Mouse (Mus musculus) CH12.LX (cell line): ENCODE measurements at regions not wholly inside any gene's neighbourhood (a gene's known extent, or its start where the extent isn't known, plus 50 kb on each side); places are given as distances from the start of the nearest gene placed in this dataset.

Experiments
- DNase-seq: peaks from one replicate; pipeline ENCODE4 v3.0.0-alpha.2; 2013; ENCODE audit errors: extremely low read depth
- H3K27ac ChIP-seq: 2 replicates; pipeline ENCODE4 v1.5.1; 2012; ENCODE audit warnings: low read depth, mild to moderate bottlenecking, control low read depth, moderate library complexity; ENCODE audit not compliant: insufficient read depth
- H3K27me3 ChIP-seq: replicated peaks from 2 replicates; pipeline ENCODE3; 2012; ENCODE audit warnings: inconsistent platforms
- H3K36me3 ChIP-seq, 2 experiments: replicated peaks in 1 of 2; 2 replicates each; pipeline versions ENCODE3 to v1.6.1; 2012; ENCODE audit warnings: inconsistent platforms in 1 of 2, low read length in 1 of 2, mild to moderate bottlenecking in 1 of 2, mixed read lengths in 1 of 2, moderate library complexity in 1 of 2; ENCODE audit not compliant: control insufficient read depth in 1 of 2, insufficient read depth in 1 of 2
- H3K4me1 ChIP-seq, 2 experiments: 2 replicates each; pipeline ENCODE4 v1.6.1; 2012; ENCODE audit warnings: inconsistent platforms in 1 of 2, moderate library complexity in 1 of 2; ENCODE audit not compliant: insufficient read depth in 2 of 2, control insufficient read depth in 1 of 2
- H3K4me2 ChIP-seq: 2 replicates; pipeline ENCODE4 v1.6.1; 2012; ENCODE audit warnings: low read depth, mild to moderate bottlenecking, control low read depth; ENCODE audit not compliant: poor library complexity, insufficient read depth, severe bottlenecking
- H3K4me3 ChIP-seq, 3 experiments: fragments of 150-350 bp in 1 of 3; sonication (generic) in 1 of 3; replicated peaks in 1 of 3; 2 replicates each; pipeline versions ENCODE3 to v1.5.1; 2011 to 2012; ENCODE audit warnings: low read depth in 2 of 3, low read length in 2 of 3, mild to moderate bottlenecking in 2 of 3, moderate library complexity in 2 of 3, control low read depth in 1 of 3, improper control_type of control experiment in 1 of 3, inconsistent platforms in 1 of 3, mixed read lengths in 1 of 3; ENCODE audit not compliant: poor library complexity in 1 of 3
- H3K79me2 ChIP-seq: replicated peaks from 2 replicates; pipeline ENCODE4 v1.6.1; 2012; ENCODE audit warnings: mild to moderate bottlenecking, moderate library complexity; ENCODE audit not compliant: control insufficient read depth, poor library complexity, insufficient read depth, severe bottlenecking; ENCODE audit errors: extremely low read depth
- H3K9ac ChIP-seq: 2 replicates; pipeline ENCODE4 v1.6.1; 2012; ENCODE audit warnings: low read depth, mild to moderate bottlenecking, control low read depth, moderate library complexity; ENCODE audit not compliant: insufficient read depth
- H3K9me3 ChIP-seq: replicated peaks from 2 replicates; pipeline ENCODE3; 2012; ENCODE audit warnings: low read length, inconsistent platforms, mixed read lengths
- CHD2 ChIP-seq: IDR thresholded peaks from 2 replicates; pipeline ENCODE4 v1.6.1; 2011; ENCODE audit warnings: low read length, improper control_type of control experiment
- ELF1 ChIP-seq: IDR thresholded peaks from 2 replicates; pipeline ENCODE4 v1.6.1; 2014; ENCODE audit warnings: low read depth, mild to moderate bottlenecking, inconsistent platforms, low read length, improper control_type of control experiment
- EP300 ChIP-seq: IDR thresholded peaks from 2 replicates; pipeline ENCODE4 v1.6.1; 2011; ENCODE audit warnings: low read length, improper control_type of control experiment
- ETS1 ChIP-seq: conservative IDR thresholded peaks from 2 replicates; pipeline ENCODE4 v1.6.1; 2012; ENCODE audit warnings: low read depth, mild to moderate bottlenecking, inconsistent platforms, low read length, improper control_type of control experiment, moderate library complexity
- GABPA ChIP-seq: IDR thresholded peaks from 2 replicates; pipeline ENCODE4 v1.6.1; 2012; ENCODE audit warnings: low read depth, low read length, improper control_type of control experiment, inconsistent platforms; ENCODE audit not compliant: insufficient replicate concordance
- HCFC1 ChIP-seq: IDR thresholded peaks from 2 replicates; pipeline ENCODE4 v1.6.1; 2012; ENCODE audit warnings: low read depth, mild to moderate bottlenecking, inconsistent platforms, low read length, improper control_type of control experiment
- JUN ChIP-seq: IDR thresholded peaks from 2 replicates; pipeline ENCODE4 v1.6.1; 2011; ENCODE audit warnings: low read depth, mild to moderate bottlenecking, low read length, improper control_type of control experiment, moderate library complexity; ENCODE audit not compliant: insufficient read depth
- JUND ChIP-seq: conservative IDR thresholded peaks from 2 replicates; pipeline ENCODE4 v1.6.1; 2011; ENCODE audit warnings: low read depth, low read length, improper control_type of control experiment
- MAFK ChIP-seq: IDR thresholded peaks from 2 replicates; pipeline ENCODE4 v1.6.1; 2011; ENCODE audit warnings: low read length, improper control_type of control experiment; ENCODE audit not compliant: insufficient replicate concordance
- MAZ ChIP-seq: IDR thresholded peaks from 2 replicates; pipeline ENCODE4 v1.6.1; 2012; ENCODE audit warnings: low read depth, mild to moderate bottlenecking, inconsistent platforms, low read length, improper control_type of control experiment, moderate library complexity
- MEF2A ChIP-seq: IDR thresholded peaks from 2 replicates; pipeline ENCODE4 v1.6.1; 2014; ENCODE audit warnings: low read depth, mild to moderate bottlenecking, inconsistent platforms, low read length, improper control_type of control experiment, borderline replicate concordance
- MXI1 ChIP-seq: IDR thresholded peaks from 2 replicates; pipeline ENCODE4 v1.6.1; 2011; ENCODE audit warnings: mild to moderate bottlenecking, low read depth, low read length, improper control_type of control experiment
- POLR2AphosphoS2 ChIP-seq: IDR thresholded peaks from 2 replicates; pipeline ENCODE4 v1.6.1; 2011; ENCODE audit warnings: low read depth, low read length, improper control_type of control experiment
- RCOR1 ChIP-seq: conservative IDR thresholded peaks from 2 replicates; pipeline ENCODE4 v1.6.1; 2012; ENCODE audit warnings: low read depth, mild to moderate bottlenecking, inconsistent platforms, low read length, improper control_type of control experiment
- SIN3A ChIP-seq: IDR thresholded peaks from 2 replicates; pipeline ENCODE4 v1.6.1; 2012; ENCODE audit warnings: low read length, improper control_type of control experiment, inconsistent platforms
- SMC3 ChIP-seq: IDR thresholded peaks from 2 replicates; pipeline ENCODE4 v1.6.1; 2011; ENCODE audit warnings: low read depth, low read length, improper control_type of control experiment
- TBP ChIP-seq: conservative IDR thresholded peaks from 2 replicates; pipeline ENCODE4 v1.6.1; 2011; ENCODE audit warnings: low read depth, low read length, improper control_type of control experiment
- UBTF ChIP-seq: IDR thresholded peaks from 2 replicates; pipeline ENCODE4 v1.6.1; 2012; ENCODE audit warnings: low read depth, mild to moderate bottlenecking, inconsistent platforms, low read length, improper control_type of control experiment, moderate library complexity
- USF1 ChIP-seq: IDR thresholded peaks from 2 replicates; pipeline ENCODE4 v1.6.1; 2014; ENCODE audit warnings: low read depth, mild to moderate bottlenecking, inconsistent platforms, low read length, improper control_type of control experiment
- USF2 ChIP-seq: conservative IDR thresholded peaks from 2 replicates; pipeline ENCODE4 v1.6.1; 2011; ENCODE audit warnings: low read depth, low read length, improper control_type of control experiment
- ZC3H11A ChIP-seq: IDR thresholded peaks from 2 replicates; pipeline ENCODE4 v1.6.1; 2012; ENCODE audit warnings: low read depth, mild to moderate bottlenecking, inconsistent platforms, low read length, improper control_type of control experiment
- ZKSCAN1 ChIP-seq: IDR thresholded peaks from 2 replicates; pipeline ENCODE4 v1.6.1; 2012; ENCODE audit warnings: low read depth, inconsistent platforms, low read length, improper control_type of control experiment, borderline replicate concordance
- dilution Hi-C: fragments of 300-500 bp; cut with MboI; formaldehyde crosslinking; loops from 2 replicates; pipeline ENCODE4 v1.14.3; 2020; ENCODE audit warnings: low sequenced_read_pairs; ENCODE audit not compliant: extremely low pct_unique_long_range_greater_than_20kb, extremely low pct_ligation_motif_present
- in situ Hi-C: fragments of 300-500 bp; cut with MboI; formaldehyde crosslinking; loops from 3 replicates; pipeline ENCODE4 v1.14.3; 2019; ENCODE audit warnings: low sequenced_read_pairs, low pct_ligation_motif_present, low pct_unique_long_range_greater_than_20kb, mixed read lengths

- Histone ChIP-seq H3K4me1 (no peaks in the 10 kb centered on the region), H3K4me3 (no peak overlapping the region), H3K9me3 (peaks cover 68% of the 10 kb centered on the region), H3K4me2 (no peak overlapping the region), H3K9ac (no peak overlapping the region), H3K36me3 (no peaks in the 10 kb centered on the region), H3K27me3 (no peaks in the 10 kb centered on the region), H3K27ac (no peak overlapping the region), H3K79me2 (no peaks in the 10 kb centered on the region)
- no peak for DNase-seq
- dilution Hi-C loops (no loop called here), in situ Hi-C loops (no loop called here)
- TF ChIP-seq MAFK, result no peak
- no peak for TF ChIP-seq MEF2A
- TF ChIP-seq HCFC1, result no peak
- TF ChIP-seq POLR2AphosphoS2, result no peak
- no peak for TF ChIP-seq JUND
- TF ChIP-seq EP300, result no peak
- TF ChIP-seq ZKSCAN1, result no peak
These were observed 138.9 kb upstream of the Cpne8 start for GRCm38 (mm10) chr15:90818161-90818560.

- no peak overlapping the region for H3K9ac ChIP-seq
- H3K4me2 ChIP-seq, result no peak overlapping the region
- H3K36me3 ChIP-seq, result no peaks in the 10 kb centered on the region
- no peak overlapping the region for H3K27ac ChIP-seq
- DNase-seq, result no peak
- in situ Hi-C loops, result no loop called here
- no peaks in the 10 kb centered on the region for H3K79me2 ChIP-seq
- dilution Hi-C loops, result no loop called here
- H3K27me3 ChIP-seq, result no peaks in the 10 kb centered on the region
- no peaks in the 10 kb centered on the region for H3K4me1 ChIP-seq
- H3K4me3 ChIP-seq, result no peak overlapping the region
- H3K9me3 ChIP-seq, result peaks cover 73% of the 10 kb centered on the region
- no peak for TF ChIP-seq ELF1
- TF ChIP-seq HCFC1, result no peak
- TF ChIP-seq ZC3H11A, result no peak
- no peak for TF ChIP-seq JUN
- no peak for TF ChIP-seq ETS1
- TF ChIP-seq MXI1, result no peak
- no peak for TF ChIP-seq CHD2
- no peak for TF ChIP-seq SMC3
- TF ChIP-seq MAZ, result no peak
These were observed 134.7 kb upstream of the Cpne8 start for GRCm38 (mm10) chr15:90813907-90814306.

DNA sequence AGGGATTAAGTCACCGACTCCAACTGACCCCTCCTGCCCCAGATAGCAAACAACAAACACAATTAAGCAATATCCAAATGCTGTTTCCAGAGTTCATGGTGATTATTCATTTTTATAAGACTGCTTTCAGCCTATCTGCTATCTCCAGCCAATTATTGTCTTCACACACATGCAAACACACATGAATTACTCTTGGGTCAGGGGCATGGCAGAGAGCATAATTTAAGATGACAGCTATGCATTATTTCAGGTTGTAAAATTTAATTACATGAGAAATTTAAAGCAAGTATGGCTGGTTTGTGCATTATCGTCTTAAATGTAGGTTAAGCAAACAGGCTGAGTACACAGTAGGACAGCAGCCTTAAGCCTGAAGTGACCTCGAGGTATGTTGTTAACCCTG lies 131.1 kb upstream of the Cpne8 start:
- dilution Hi-C loops, result no loop called here
- in situ Hi-C loops, result no loop called here
- H3K4me2 ChIP-seq, result no peak overlapping the region

More for the DNA sequence above, 131.1 kb upstream of the Cpne8 start:
- no peak for DNase-seq
- no peak overlapping the region for H3K4me3 ChIP-seq
- no peaks in the 10 kb centered on the region for H3K36me3 ChIP-seq
- no peak for TF ChIP-seq USF2
- no peak for TF ChIP-seq MXI1
- TF ChIP-seq SIN3A, result no peak
- no peak for TF ChIP-seq GABPA
- TF ChIP-seq TBP, result no peak
- no peak for TF ChIP-seq RCOR1
- no peak for TF ChIP-seq MEF2A
- TF ChIP-seq USF1, result no peak
- no peak for TF ChIP-seq UBTF
- H3K9me3 ChIP-seq, result peaks cover 59% of the 10 kb centered on the region
- H3K79me2 ChIP-seq, result no peaks in the 10 kb centered on the region
- H3K4me1 ChIP-seq, result no peaks in the 10 kb centered on the region
- H3K27ac ChIP-seq, result no peak overlapping the region
- no peaks in the 10 kb centered on the region for H3K27me3 ChIP-seq
- no peak overlapping the region for H3K9ac ChIP-seq
